Mouse (Mus musculus): ENCODE results near the gene Plcb1.
A peak's percentile ranks its signal among the peaks of the same experiment; 100 is the strongest.

Plcb1 gene

GRCm38 (mm10) chr2:134838185-134838584, 52.3 kb downstream of the Plcb1 start:
- DNase-seq (ENCODE audit: low spot score in 2 of 2) = no peak

DNA sequence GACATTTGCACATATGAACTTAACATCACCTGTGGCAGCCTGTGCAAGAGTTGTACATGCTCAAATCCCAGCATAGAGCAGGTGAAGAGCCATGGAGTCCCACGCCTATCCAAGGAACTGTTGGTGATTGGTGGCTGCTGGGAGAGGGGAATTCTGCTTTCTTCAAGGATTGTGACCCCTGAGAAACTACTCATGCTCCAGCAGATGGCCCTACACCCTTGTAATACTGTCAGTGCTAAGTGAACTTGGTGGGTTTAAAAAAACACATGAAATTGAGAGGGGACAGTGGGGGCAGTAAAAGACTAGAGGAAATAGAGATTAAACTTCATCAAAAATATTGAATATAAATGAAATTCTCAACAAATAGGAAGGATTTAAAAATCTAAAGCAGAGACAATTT, 53.0 kb downstream of the Plcb1 start:
- no peak for DNase-seq (ENCODE audit: low spot score in 2 of 2)

DNA sequence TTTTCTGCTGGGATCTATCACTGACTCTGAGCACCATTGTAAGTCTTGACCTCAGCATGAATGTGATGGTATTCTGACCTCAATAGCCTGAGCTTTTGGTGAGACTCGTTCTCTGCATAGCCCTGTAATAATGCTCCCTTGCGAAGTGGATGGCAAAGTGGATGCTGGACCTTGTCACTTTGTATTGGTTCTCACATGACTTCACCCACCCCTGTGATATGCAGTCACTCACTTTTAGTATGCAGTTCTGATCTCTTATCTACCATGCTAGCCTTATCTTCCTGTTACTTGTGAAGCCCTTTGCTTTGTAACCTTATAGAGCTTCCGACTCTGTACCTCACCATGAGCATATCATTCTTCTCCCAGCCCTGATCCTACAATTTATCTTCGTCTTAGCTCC, 57.0 kb downstream of the Plcb1 start:
- DNase-seq (ENCODE audit: low spot score in 2 of 2) = no peak

DNA sequence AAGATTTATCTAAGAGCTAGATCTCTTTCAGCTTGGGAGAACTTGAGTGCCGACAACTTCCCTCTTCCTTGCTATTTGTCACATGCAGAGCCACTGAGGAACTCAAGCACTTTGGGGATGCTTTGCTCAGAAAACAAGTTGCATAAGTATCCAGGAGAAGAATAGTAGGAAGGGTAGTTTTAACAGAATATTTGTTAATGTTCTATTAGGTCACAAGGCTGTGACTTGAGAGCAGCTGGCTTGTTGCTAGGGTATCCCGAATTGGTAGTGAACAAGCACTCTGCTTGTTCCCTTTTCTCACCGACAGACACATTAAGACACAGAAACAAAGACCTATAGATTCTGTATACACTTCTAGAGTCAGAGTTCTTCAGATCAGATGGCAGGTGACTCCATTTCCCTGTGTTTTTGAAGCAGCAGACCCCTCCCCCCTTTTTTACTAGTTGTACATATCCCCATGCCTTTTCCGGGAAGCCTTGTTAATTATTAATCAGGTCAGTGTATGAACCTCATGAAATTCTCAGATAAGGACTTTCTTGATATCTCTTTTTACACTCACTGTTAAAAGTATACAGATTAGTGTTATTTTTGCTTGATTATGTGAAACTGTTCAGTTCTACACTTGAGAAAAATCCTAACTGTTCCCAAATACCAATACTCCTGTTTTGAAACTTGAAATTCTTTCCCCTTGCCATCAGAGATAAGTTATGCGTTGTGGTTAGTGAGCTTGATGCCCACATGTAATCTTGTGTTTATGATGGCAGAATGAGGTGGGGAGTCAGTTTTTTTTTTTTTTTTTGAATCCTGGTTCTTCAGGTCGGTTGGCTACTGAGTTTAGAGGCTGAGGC, 58.7 kb downstream of the Plcb1 start:
- no peak for DNase-seq (ENCODE audit: low spot score in 2 of 2)

DNA sequence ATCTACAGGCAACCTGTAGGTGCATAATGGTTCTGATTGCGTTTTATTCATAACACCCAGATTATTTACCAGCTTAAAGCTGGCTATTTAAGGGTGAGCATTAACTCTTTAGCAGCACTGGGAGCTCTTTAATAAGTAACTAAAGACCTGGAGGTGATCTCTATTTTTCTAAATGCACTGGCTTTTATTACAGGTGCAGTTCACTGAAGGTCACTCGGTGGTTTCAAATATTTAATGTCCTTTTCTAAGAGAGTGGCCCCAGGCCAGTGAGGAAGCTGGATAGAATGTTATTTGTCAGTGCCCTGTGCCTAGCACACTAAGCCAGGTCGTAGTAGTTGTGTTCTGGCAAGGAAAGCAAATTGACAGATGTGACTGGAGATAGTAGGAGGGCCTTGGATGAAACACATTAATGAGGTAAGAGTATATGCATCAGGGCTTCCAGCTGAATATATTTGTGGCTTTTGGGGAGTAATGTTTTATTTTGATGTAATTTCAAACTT, 59.4 kb downstream of the Plcb1 start:
- no peak for DNase-seq (ENCODE audit: low spot score in 2 of 2)

DNA sequence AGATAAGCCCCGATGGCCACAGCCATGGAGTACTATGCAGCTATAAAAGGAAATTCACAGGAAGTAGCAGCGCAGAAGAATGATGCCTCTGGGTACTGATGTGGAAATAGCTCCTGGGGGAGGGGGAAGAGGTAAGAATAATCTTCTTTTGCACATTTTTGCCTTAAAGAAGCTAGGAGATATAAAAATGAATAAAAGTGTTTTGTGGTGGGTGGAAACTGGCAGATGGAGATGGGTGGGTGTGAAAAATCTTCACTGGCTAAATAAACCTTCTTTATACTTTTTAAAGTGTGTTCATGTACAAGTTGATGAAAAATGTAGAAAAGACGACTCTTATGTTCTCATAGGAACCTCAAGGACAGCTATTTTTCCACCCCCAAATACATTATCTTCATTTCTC, 60.7 kb downstream of the Plcb1 start:
- DNase-seq (ENCODE audit: low spot score in 2 of 2) = no peak

GRCm38 (mm10) chr2:134851189-134852171, 65.6 kb downstream of the Plcb1 start:
- no peak for DNase-seq (ENCODE audit: low spot score in 2 of 2)

- DNase-seq (ENCODE audit: low spot score in 2 of 2) = no peak
These were observed 70.4 kb downstream of the Plcb1 start for GRCm38 (mm10) chr2:134856239-134856638.

DNA sequence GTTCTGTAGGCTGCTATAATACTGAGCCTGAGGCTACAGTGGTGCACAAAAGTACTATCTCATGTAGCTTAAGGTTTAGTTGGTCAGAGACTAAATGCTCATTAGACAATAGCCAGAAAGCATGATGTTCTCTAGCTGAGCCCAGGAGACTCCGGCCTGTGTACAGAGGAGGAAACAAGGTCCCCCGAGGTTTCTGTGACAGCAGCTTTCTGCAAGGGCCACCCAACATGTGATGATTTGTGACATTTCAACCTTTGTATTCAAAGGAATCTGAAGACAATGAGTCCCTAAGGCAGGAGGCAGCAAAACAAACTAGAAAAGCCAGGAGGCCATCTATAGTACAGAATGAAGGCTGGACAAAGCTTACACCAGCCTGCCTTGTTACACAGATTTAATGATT, 70.8 kb downstream of the Plcb1 start:
- DNase-seq (ENCODE audit: low spot score in 2 of 2) = no peak

DNA sequence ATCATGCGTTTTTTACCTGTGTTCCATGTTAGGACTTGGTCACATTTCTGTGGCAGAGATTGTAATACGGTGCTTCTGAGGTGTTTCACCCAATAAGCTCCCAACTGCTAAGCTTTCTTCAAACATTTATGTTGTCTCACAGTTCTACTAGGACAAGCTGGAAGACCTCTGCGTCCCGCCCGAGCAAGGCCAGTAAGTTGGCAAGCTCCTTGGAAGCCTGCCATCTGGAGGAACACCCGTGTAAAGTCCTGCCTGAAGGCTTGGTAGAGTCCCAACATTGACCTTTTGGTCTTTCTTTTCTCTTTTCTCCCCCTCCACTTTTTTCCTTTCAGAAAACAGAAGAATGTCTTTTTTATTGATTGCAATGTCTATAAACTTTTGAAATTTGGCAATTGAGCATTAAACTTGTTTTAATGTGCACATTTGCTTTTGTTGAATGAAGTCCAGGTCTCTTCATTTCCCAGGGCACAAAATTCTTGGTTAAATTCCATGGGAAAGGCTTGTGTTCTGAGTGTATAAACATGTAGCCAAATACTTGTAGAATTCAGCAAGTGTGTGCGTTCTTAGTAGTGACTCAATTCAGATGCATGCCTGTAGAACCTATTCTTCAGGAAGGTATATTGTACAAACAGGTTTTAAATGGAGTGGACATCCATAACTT, 79.2 kb downstream of the Plcb1 start:
- DNase-seq (ENCODE audit: low spot score in 2 of 2) = peak in 1 of 2 experiments; percentile 5

GRCm38 (mm10) chr2:134867381-134867780, 81.5 kb downstream of the Plcb1 start:
- DNase-seq (ENCODE audit: low spot score in 2 of 2) = no peak

DNA sequence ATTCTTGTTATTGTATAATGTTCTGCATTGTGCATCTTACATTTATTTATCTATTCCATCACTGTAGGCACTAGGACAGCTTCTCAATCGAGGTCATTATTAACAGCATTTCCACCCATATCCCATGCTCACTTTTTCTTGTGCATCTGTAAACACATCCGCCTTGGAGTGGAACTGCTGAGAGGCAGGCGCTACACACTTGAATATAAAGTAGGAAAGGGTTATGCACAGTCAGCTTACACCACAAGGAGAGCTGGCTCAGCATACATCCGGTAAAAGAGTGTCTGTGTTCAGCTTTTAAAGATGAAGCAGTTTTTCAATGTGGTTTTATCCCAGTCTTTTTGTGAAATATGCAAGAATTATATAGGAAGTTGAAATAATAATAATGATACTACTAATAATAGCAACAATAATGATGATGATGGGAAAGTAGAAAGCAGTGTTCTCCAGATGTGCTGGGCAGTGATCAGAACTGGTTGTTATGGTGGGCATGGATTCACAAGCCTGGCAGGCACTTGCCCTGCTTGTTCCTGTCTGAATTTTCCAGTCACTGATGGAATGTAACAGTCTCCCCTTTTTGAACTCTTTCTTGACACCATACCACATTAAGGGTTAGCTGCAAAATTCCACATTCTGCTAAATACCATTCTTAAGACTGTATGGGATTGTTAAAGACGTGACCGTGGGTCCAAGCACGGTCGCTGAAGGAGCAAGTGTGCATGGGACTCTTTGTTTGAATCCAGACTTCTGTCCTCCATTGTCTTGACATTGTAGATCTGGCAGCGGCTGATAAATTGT, 86.0 kb downstream of the Plcb1 start:
- no peak for DNase-seq (ENCODE audit: low spot score in 2 of 2)

- no peak for DNase-seq (ENCODE audit: low spot score in 2 of 2)
These were observed 86.6 kb downstream of the Plcb1 start for GRCm38 (mm10) chr2:134872490-134872781.

DNA sequence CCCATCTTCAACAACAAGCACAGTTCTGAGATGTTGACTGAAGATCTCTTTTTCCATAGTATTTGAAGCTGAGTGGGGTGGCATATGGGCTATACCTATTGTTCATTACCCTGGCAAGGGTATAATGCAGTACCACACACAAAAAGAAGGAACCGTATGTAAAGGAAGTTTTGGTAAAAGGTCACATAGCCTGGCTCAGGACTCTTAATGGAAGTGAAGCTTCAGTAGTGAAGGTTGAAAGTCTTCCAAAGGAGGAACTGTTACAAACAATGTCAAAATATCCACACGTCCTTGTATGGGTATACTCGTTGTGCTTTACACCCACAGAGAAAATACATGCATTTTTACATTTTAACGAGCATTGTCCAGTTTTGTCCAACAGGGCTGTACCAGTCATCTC, 91.3 kb downstream of the Plcb1 start:
- DNase-seq (ENCODE audit: low spot score in 2 of 2) = no peak

DNA sequence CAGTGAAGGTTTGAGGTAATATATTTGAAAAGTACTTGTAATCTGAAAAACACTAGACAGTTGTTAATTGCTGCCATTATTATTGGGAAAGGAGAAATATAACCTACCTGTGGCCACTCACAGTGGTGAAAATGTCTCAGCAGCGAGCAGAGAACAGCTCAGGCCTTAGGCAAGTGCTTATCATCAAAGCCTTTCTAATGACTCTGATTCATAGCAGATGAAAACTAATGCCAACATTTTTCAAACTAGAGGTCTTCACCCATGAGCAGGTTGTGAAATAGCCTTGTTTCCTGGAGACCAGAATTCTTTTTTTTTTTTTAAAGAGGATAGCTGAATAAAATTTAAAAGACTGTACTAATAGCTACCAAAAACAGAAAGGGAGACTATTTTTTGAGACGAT, 105.3 kb downstream of the Plcb1 start:
- no peak for DNase-seq (ENCODE audit: low spot score in 2 of 2)

GRCm38 (mm10) chr2:134894776-134895175, 108.9 kb downstream of the Plcb1 start:
- no peak for DNase-seq (ENCODE audit: low spot score in 2 of 2)

- DNase-seq (ENCODE audit: low spot score in 2 of 2) = no peak
These were observed 110.3 kb downstream of the Plcb1 start for GRCm38 (mm10) chr2:134896196-134896595.

DNA sequence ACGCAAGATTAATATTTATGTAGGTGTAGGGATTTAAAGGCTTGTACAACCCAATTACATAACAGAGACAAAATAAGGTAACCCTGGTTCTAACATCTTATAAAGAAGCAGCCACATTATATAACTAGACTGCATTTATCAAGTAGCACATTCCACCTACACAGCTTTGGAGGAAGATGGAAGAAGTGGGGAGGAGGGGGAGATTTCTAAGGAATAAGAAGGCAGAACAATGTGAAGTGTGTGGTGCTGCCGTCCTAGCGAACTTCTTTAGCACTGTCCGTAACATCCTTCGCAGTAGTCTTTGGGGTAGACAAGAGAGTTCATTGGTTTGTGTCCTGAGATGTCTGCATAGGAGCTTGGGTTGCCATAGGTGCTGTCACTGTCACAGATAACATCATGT, 111.2 kb downstream of the Plcb1 start:
- no peak for DNase-seq (ENCODE audit: low spot score in 2 of 2)

DNA sequence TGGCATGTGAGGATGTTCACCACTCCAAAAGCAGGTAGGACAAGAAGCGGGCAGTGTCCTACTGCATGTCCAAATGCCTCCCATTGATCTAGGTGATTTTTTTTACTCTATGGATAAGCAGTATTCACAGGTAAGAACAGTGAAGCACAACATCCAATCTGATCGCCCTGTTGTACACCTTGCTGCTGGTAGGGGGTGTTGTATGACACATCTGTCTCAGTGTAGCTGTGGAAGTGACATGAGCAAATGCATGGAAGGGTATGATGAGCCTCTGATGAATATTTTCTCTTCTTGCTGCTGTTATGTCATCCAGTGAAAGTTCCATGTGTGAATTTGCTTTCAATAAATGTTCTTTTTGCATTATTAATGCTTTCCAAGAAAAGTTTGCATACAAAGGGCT, 115.7 kb downstream of the Plcb1 start:
- DNase-seq (ENCODE audit: low spot score in 2 of 2) = no peak

- DNase-seq (ENCODE audit: low spot score in 2 of 2) = no peak
These were observed 125.0 kb downstream of the Plcb1 start for GRCm38 (mm10) chr2:134910882-134911281.

GRCm38 (mm10) chr2:134911360-134911759, 125.5 kb downstream of the Plcb1 start:
- no peak for DNase-seq (ENCODE audit: low spot score in 2 of 2)

Data from urinary bladder, adult 18-20 months (tissue).